Mouse (Mus musculus) C2C12 (cell line): ENCODE measurements around the gene Scn2b. TPM values are rescaled to one million over a fixed set of nuclear protein-coding genes. Genes with fewer than 3 reads are reported as not detected.

Source experiments
- H3K27me3 ChIP-seq: one replicate; pipeline ENCODE4 v1.6.1; 2011; ENCODE audit not compliant: control insufficient read depth, insufficient read depth, insufficient read length
- H3K36me3 ChIP-seq: one replicate; pipeline ENCODE4 v1.6.1; 2011; ENCODE audit not compliant: control insufficient read depth, insufficient read depth
- H3K4me3 ChIP-seq: one replicate; pipeline ENCODE4 v1.5.1; 2011; ENCODE audit warnings: mild to moderate bottlenecking, control low read depth; ENCODE audit not compliant: poor library complexity, insufficient read depth, severe bottlenecking
- H3K79me2 ChIP-seq: one replicate; pipeline ENCODE4 v1.6.1; 2011; ENCODE audit not compliant: control insufficient read depth, insufficient read depth
- H3K79me3 ChIP-seq: one replicate; pipeline ENCODE4 v1.6.1; 2011; ENCODE audit warnings: low read depth, control low read depth
- H3ac ChIP-seq: one replicate; pipeline ENCODE3; 2011; ENCODE audit warnings: low read depth; ENCODE audit not compliant: control insufficient read depth, insufficient read length
- CEBPB ChIP-seq: IDR thresholded peaks from one replicate; pipeline ENCODE4 v1.6.1; 2011; ENCODE audit warnings: low read depth, mild to moderate bottlenecking, control low read depth, moderate library complexity
- CTCF ChIP-seq: IDR thresholded peaks from one replicate; pipeline ENCODE4 v1.5.1; 2011; ENCODE audit not compliant: control insufficient read depth, insufficient read depth, insufficient read length
- FOSL1 ChIP-seq: IDR thresholded peaks from one replicate; pipeline ENCODE4 v1.8.0; 2011; ENCODE audit warnings: mild to moderate bottlenecking, low read length; ENCODE audit not compliant: poor library complexity, insufficient read depth, severe bottlenecking
- MAX ChIP-seq: IDR thresholded peaks from one replicate; pipeline ENCODE4 v1.6.1; 2011; ENCODE audit warnings: mild to moderate bottlenecking, control low read depth
- MYOD1 ChIP-seq: IDR thresholded peaks from one replicate; pipeline ENCODE4 v1.6.1; 2011; ENCODE audit warnings: low read depth; ENCODE audit not compliant: control insufficient read depth, insufficient read length
- MYOG ChIP-seq: IDR thresholded peaks from one replicate; pipeline ENCODE4 v1.6.1; 2011; ENCODE audit not compliant: control insufficient read depth, insufficient read length; ENCODE audit errors: extremely low read depth
- USF1 ChIP-seq: IDR thresholded peaks from one replicate; pipeline ENCODE4 v1.6.1; 2011; ENCODE audit warnings: low read depth, mild to moderate bottlenecking, control low read depth, moderate library complexity
- polyA plus RNA-seq: library from polyadenylated mRNA; unstranded; fragments of >200 nt; fragmentation: generic; extraction: Trizol; gene quantifications from one replicate; pipeline ENCODE4 v1.2.1, GENCODE M21; 2012; ENCODE audit warnings: missing spikeins

Scn2b gene
- polyA plus RNA-seq, 1 experiment, result not detected

DNA sequence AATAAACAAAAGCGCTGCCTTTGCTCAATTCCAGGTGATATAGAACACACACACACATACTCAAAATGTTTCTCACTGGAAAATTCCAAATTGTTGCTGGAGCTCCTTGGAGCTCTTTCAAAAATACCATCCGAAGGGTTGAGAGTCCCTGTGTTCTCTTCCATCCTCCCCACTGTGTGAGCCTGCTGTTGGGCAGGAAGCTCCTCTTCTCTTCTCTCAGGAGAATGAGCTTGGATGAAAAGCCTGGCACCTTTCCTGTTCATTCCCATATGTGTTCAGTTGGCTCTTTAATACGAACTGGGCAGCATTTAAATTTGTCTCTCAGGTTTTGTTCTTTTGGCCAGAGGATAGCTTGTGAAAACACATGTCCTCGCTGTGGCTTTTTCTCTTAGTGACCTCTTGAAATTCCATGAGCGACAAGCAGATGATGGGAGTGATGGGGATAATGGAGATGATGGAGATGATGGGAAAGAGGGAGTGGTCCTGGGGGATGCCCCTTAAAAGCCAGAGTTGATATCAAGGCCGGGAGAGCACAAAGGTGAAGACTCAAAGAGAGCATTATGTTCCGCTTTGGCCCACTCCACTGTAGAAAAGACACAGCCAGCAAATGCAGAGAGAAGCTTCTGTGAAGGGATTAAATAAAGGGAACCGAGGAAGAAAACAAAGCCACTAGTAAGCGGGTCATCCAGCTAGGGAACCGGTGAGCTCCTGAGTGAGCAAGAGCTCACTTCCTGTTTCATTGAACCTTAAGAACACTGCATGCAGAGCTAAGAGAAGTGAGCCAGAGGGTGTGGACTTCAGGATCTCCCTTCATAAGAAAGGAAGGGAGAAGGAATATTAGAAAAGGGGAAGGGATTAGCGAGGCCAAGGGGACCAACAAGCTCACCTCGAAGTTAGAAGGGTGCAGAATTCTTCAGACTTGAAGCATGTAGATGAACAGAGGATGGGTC is 31.6 kb upstream of the Scn2b start:
- H3ac ChIP-seq, result no peak overlapping the region
- H3K36me3 ChIP-seq, result no peaks in the 10 kb centered on the region
- peaks cover 54% of the 10 kb centered on the region for H3K27me3 ChIP-seq
- TF ChIP-seq MYOG (no peak), CEBPB (no peak), CTCF (no peak), FOSL1 (no peak), MAX (no peak), USF1 (no peak), MYOD1 (no peak)
- H3K4me3 ChIP-seq, result no peak overlapping the region
- H3K79me2 ChIP-seq, result no peaks in the 10 kb centered on the region
- H3K79me3 ChIP-seq, result no peaks in the 10 kb centered on the region

DNA sequence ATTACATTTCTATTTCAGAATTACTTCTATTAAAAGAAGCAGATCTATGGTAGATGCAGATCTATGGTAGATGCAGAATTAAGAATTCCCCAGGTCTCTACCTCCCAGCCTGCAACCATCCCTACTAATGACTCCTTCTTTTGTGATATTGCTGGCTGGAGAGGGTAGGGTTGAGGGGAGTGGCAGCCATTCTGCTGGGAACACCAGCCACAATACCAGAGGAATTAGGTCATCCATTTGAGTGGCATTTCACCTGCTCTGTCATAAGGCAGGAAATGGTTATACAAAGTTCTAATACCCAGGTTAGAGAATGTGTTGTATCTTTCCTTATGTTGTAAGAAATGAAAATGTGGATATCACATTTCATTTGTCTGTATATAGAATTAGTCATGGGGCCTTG is 29.5 kb upstream of the Scn2b start:
- H3K4me3 ChIP-seq, result no peak overlapping the region
- no peaks in the 10 kb centered on the region for H3K79me2 ChIP-seq
- H3K79me3 ChIP-seq, result no peaks in the 10 kb centered on the region
- H3K27me3 ChIP-seq, result peaks cover 49% of the 10 kb centered on the region
- TF ChIP-seq CEBPB, result no peak
- no peak for TF ChIP-seq CTCF
- TF ChIP-seq MAX, result no peak
- TF ChIP-seq FOSL1, result no peak
- no peak for TF ChIP-seq MYOG
- no peak for TF ChIP-seq USF1
- no peak for TF ChIP-seq MYOD1
- no peak overlapping the region for H3ac ChIP-seq
- H3K36me3 ChIP-seq, result no peaks in the 10 kb centered on the region

DNA sequence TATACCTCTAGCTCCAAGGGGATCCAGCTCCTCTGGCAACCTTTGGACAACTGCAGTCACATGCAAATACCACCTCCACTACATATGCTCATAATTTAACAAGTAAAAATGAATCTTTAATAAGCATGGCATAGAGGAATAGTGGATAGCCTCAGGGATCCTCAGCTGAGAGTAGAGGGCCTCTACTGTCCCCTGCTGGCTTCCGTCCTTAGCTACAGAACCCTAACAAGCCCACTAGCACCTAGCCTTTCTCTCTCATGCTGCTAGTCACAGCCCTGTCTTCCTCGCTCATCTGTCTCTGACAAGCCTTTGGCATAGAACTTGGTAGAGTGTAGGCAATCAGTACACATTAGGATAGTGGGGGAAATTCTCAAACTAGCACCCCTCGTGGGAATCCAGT is 26.8 kb upstream of the Scn2b start:
- Histone ChIP-seq H3K4me3 (no peak overlapping the region), H3K79me3 (no peaks in the 10 kb centered on the region), H3K27me3 (peaks cover 46% of the 10 kb centered on the region), H3K36me3 (no peaks in the 10 kb centered on the region), H3ac (no peak overlapping the region), H3K79me2 (no peaks in the 10 kb centered on the region)
- TF ChIP-seq FOSL1 (no peak), CEBPB (no peak), MAX (no peak), CTCF (no peak), MYOD1 (no peak), MYOG (no peak), USF1 (no peak)

DNA sequence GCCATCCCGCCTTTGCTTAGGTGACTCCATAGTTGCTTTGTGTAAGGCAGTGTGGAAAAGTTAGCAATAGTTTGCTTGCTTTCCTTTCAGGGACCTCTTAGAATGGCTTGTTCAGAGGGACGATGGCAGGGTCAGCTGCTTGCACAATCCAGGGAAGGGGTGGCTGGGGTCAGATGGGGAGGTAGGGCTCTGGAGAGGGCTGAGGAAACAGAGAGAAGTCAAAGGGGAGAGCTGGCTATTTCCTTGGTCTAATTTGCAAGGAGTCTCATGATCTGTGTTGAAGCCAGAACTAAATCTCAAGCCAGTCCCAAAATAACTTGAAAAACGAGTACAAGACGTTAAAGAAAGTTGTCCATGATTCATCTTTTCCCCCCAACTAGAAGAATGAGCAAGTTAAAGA is 24.9 kb upstream of the Scn2b start:
- Histone ChIP-seq H3K27me3 (peaks cover 50% of the 10 kb centered on the region), H3K79me2 (no peaks in the 10 kb centered on the region), H3ac (no peak overlapping the region), H3K4me3 (no peak overlapping the region), H3K79me3 (no peaks in the 10 kb centered on the region), H3K36me3 (no peaks in the 10 kb centered on the region)
- TF ChIP-seq MYOD1, result no peak
- no peak for TF ChIP-seq MYOG
- no peak for TF ChIP-seq CTCF
- no peak for TF ChIP-seq MAX
- TF ChIP-seq FOSL1, result no peak
- TF ChIP-seq CEBPB, result no peak
- no peak for TF ChIP-seq USF1

DNA sequence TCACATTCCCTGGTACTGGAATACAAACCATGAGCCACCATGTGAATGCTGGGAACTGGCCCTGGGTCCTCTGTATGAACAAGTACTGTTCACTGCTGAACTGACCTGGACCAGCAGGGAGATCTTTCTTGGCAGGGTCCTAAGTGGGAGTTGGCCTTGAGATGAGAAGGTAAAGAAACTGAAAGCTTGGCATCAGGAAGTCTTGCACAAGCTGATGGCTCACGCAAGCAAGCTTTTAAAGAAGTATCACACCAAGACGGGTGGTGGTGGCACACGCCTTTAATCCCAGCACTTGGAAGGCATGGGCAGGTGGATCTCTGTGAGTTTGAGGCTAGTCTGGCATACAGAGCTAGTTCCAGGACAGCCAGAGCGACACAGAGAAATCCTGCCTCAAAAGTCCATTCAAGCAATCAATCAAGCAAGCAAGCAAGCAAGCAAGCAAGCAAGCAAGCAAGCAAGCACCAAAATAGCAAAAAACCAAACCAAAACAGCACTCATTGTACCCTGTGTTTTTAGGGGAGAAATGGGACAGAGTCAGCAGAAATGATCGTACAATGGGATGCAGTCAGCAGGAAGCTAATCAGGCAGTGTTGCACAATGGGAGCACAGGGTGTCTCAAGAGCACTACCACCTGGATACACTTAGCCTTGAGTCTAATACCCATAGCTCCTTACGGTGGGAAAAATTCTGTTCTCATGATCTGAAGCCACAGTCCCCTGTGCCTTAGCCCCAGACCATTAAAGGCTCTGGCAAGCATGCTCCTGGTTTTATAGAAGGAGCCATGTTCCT is 22.2 kb upstream of the Scn2b start:
- Histone ChIP-seq H3ac (no peak overlapping the region), H3K27me3 (peaks cover 62% of the 10 kb centered on the region), H3K4me3 (no peak overlapping the region), H3K79me2 (no peaks in the 10 kb centered on the region), H3K79me3 (no peaks in the 10 kb centered on the region), H3K36me3 (no peaks in the 10 kb centered on the region)
- no peak for TF ChIP-seq CTCF
- no peak for TF ChIP-seq MYOG
- TF ChIP-seq MYOD1, result no peak
- no peak for TF ChIP-seq USF1
- TF ChIP-seq CEBPB, result no peak
- no peak for TF ChIP-seq MAX
- TF ChIP-seq FOSL1, result no peak
